Mouse (Mus musculus): ENCODE measurements around the gene Auh.

Gene Auh

GRCm38 (mm10) chr13:52812549-52813515 lies 116.6 kb downstream of the Auh start:
- no peak for ATAC-seq (ENCODE audit: insufficient number of reproducible peaks, low FRiP score, low TSS enrichment)

DNA sequence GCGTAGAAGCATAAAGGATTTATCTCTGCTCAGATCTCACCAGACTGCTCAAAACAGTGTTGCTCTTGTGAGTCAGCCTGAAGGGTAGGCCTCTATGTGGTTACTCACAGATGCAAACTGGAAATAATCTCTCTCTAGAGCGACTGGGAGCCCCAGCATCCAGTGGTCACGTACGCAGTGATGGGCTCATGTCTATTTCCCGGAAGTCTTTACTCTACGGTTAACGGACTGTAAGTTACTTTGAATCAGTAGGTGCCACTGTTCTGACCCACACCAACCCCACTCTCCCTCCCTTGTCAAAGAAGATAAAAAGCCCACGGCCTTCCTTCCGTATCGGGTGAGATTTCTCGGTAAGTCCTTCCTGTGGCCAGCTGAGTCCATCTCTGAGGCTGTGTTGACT lies 121.8 kb downstream of the Auh start:
- ATAC-seq (ENCODE audit: insufficient number of reproducible peaks, low FRiP score, low TSS enrichment) = no peak

GRCm38 (mm10) chr13:52806029-52806428 lies 123.5 kb downstream of the Auh start:
- ATAC-seq (ENCODE audit: insufficient number of reproducible peaks, low FRiP score, low TSS enrichment) = no peak

- no peak for ATAC-seq (ENCODE audit: insufficient number of reproducible peaks, low FRiP score, low TSS enrichment)
Observed at GRCm38 (mm10) chr13:52805581-52805980, 123.9 kb downstream of the Auh start.

GRCm38 (mm10) chr13:52802482-52802881 lies 127.0 kb downstream of the Auh start:
- no peak for ATAC-seq (ENCODE audit: insufficient number of reproducible peaks, low FRiP score, low TSS enrichment)

DNA sequence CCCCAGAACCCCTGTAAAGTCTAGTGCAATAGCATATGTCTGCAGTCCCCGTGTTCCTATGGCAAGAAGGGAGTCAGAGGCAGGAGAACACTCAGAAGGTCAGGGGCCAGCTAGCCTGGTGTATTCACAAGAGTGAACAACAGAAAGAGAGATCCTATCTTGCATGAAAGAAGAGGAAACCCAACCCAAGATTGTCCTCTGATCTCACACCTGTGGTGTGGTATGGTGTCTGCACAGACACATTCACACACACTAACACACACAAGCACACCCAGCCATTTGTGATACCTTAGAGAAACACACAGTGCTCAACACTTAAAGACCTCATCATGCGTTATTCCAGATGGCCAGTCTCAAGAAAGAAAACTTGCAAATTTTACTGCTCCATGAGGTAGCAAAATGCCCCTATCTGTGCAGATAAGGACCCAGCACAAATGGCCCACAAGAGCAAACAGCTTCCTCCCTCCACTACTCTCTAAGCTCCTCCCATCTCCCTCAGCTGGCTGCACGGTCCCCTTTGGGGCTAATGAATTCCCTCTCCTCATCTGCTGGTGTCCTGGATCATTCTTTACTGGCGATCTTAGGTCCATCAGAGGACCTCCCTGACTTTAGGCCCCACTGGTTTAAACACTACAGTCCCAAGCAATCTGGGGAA lies 128.7 kb downstream of the Auh start:
- no peak for ATAC-seq (ENCODE audit: insufficient number of reproducible peaks, low FRiP score, low TSS enrichment)

GRCm38 (mm10) chr13:52800091-52800490 lies 129.4 kb downstream of the Auh start:
- no peak for ATAC-seq (ENCODE audit: insufficient number of reproducible peaks, low FRiP score, low TSS enrichment)

- no peak for ATAC-seq (ENCODE audit: insufficient number of reproducible peaks, low FRiP score, low TSS enrichment)
Observed at GRCm38 (mm10) chr13:52794232-52794631, 135.2 kb downstream of the Auh start.

DNA sequence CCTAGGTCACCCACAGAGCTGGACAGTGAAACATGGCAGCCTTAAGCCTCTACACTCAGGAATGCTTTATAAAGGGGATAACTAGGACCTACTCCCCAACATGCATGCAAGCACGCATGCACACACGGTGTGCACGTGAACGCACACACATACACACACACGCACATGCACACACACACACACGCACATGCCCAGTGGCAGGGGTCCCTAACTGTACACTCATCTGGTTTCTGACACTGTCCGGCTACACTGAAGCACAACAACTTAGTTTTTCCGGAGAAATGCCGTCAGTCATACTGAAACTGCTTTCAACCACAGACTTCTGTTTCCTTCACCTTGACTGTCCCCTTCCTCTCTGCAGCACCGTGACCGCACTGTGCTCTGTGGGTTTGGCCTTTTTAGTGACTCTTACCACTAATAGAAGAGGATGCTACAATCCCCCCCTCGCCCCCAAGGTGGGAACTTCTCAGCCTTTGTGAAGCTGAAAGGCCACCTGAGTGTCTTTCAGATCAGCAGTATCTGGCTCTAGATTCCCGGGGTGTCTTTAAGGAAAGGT lies 136.0 kb downstream of the Auh start:
- no peak for ATAC-seq (ENCODE audit: insufficient number of reproducible peaks, low FRiP score, low TSS enrichment)

- ATAC-seq (ENCODE audit: insufficient number of reproducible peaks, low FRiP score, low TSS enrichment) = no peak
Observed at GRCm38 (mm10) chr13:52792242-52792844, 137.1 kb downstream of the Auh start.

DNA sequence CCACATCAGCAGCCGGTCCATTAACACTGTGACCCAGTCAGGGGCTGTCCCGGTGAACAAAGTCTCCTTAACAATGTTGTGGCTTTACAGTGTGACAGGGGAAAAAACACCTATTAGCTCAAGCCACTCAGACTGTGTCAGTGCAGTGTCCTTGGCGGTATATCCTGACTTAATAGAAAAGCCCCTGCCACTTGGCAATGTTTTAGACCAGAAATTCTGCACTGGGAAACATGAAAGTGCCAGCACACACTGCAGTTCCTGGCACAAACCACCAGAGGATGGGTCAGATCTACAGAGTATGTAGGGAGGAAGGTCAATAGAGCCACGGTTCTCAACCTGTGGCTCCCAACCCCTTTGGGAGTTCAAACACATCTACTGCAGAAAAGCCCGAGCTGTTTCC lies 138.6 kb downstream of the Auh start:
- no peak for ATAC-seq (ENCODE audit: insufficient number of reproducible peaks, low FRiP score, low TSS enrichment)

Data from cerebellum, adult (tissue).